Mouse (Mus musculus): ENCODE results near the gene Frmd5.
A peak's percentile ranks its signal among the peaks of the same experiment; 100 is the strongest.

DNA sequence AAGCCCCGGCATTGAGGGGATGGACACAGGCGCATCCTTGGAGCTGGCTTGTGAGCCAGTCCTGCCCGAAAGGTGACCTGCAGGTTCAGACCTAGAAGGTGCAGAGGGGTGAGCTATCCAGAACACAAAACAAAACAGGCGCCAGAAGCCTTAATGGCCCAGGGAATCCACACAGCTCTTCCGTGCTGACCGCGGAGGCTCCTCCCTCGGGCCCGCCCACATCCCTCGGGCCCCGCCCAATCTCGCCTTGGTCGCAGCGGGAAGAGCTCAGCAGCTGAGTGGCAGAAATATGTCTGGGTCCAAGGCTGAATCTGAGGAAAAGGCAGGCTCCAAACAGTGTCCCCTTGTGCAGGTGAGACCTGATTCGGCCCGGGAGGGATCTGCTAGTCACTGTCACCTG is 297.3 kb downstream of the Frmd5 start:
- TF ChIP-seq CTCF (IDR thresholded peaks at IDR 0.05; ENCODE audit: borderline replicate concordance, insufficient read depth, low read length) (no peak), POLR2A (IDR thresholded peaks at IDR 0.05; ENCODE audit: low read depth, low read length) (peak; percentile 37; the same call in 1 of the 2 replicates)
